In genomic region chr16:33210812-33211211, GRCm38 (mm10) we compare ENCODE assay signal across 15 mouse cellular contexts.
"Had no signal": no experiment of that assay in that cellular context is flagged by ENCODE, and none has a peak within 500 bp of the region (broad histone marks: within the 10 kb centered on the region; RNA-seq: fewer than 3 reads in every experiment).

No protein-coding gene starts in this region.

- H3K4me2 ChIP-seq: liver, embryonic 11.5 days; lung, embryonic 15.5 days; midbrain, embryonic 13.5 days had no signal

- H3K27me3 ChIP-seq: lung, embryonic 15.5 days; megakaryocyte, embryonic 14.5 days; midbrain, embryonic 13.5 days had no signal

- H3K9ac ChIP-seq: liver, embryonic 14.5 days; lung, embryonic 15.5 days; midbrain, embryonic 13.5 days had no signal

- H3K9me3 ChIP-seq: lung, embryonic 15.5 days; midbrain, embryonic 10.5 days; midbrain, embryonic 13.5 days had no signal

- H3K4me3 ChIP-seq: lung, embryonic 15.5 days; megakaryocyte, embryonic 14.5 days; midbrain, embryonic 10.5 days; midbrain, embryonic 13.5 days had no signal

- DNase-seq: kidney, adult 2 months; kidney, postnatal 25 days; lung, adult 18-20 months; lung, postnatal 10 days; lung, postnatal 36 days; thymus, adult 2 months; thymus, postnatal 14 days; thymus, postnatal 4 days had no signal

- ATAC-seq: midbrain, embryonic 13.5 days had no signal

- H3K27ac ChIP-seq: kidney, postnatal 0 days; liver, embryonic 14.5 days; lung, embryonic 15.5 days; midbrain, embryonic 10.5 days; midbrain, embryonic 13.5 days had no signal

- H3K4me1 ChIP-seq: lung, embryonic 15.5 days; megakaryocyte, embryonic 14.5 days; midbrain, embryonic 10.5 days had no signal
